ENCODE assay signal across 26 mouse cellular contexts in genomic region chr1:128031524-128031923, GRCm38 (mm10).
DNase-seq lines count a peak whose midpoint lies in the region; ATAC-seq and TF ChIP-seq lines count a peak whose summit lies in the region.
"Had no signal": no experiment of that assay in that cellular context is flagged by ENCODE, and none has a peak within 500 bp of the region (broad histone marks: within the 10 kb centered on the region; RNA-seq: fewer than 3 reads in every experiment).

No protein-coding gene starts in this region.

- no peaks in the 10 kb centered on the region for H3K27me3 ChIP-seq in forebrain, embryonic 15.5 days
- H3K27me3 ChIP-seq in forebrain, embryonic 10.5 days (ENCODE audit: poor library complexity, severe bottlenecking): no peaks in the 10 kb centered on the region
- no peaks in the 10 kb centered on the region for H3K27me3 ChIP-seq in thymus, adult 2 months (ENCODE audit: control insufficient read depth, insufficient read depth, low read length)
- H3K27me3 ChIP-seq: embryonic facial prominence, embryonic 12.5 days; embryonic facial prominence, embryonic 15.5 days; forebrain, embryonic 13.5 days; heart, embryonic 13.5 days had no signal

- no peaks in the 10 kb centered on the region for H3K36me3 ChIP-seq in forebrain, embryonic 15.5 days
- H3K36me3 ChIP-seq in forebrain, embryonic 10.5 days (replicated peaks): peaks cover 20% of the 10 kb centered on the region
- H3K36me3 ChIP-seq in thymus, adult 2 months (ENCODE audit: control insufficient read depth, insufficient read depth, low read length): no peaks in the 10 kb centered on the region
- H3K36me3 ChIP-seq: embryonic facial prominence, embryonic 12.5 days; embryonic facial prominence, embryonic 15.5 days had no signal

- TF ChIP-seq POLR2A in thymus, adult 2 months (IDR thresholded peaks at IDR 0.05; ENCODE audit: control insufficient read depth, extremely low read depth, insufficient read depth, low read length, poor library complexity): no peak

- 79% methylated on average over 2 of the region's 2 CpGs for WGBS in forebrain, embryonic 15.5 days
- 89% methylated on average over 2 of the region's 2 CpGs for WGBS in forebrain, embryonic 10.5 days
- 97% methylated on average over 2 of the region's 2 CpGs for WGBS in thymus, adult 2 months

- H3K4me3 ChIP-seq in forebrain, embryonic 15.5 days: no peak overlapping the region
- no peak overlapping the region for H3K4me3 ChIP-seq in forebrain, embryonic 10.5 days
- no peak overlapping the region for H3K4me3 ChIP-seq in thymus, adult 2 months (ENCODE audit: control insufficient read depth, insufficient read depth, low read length)
- H3K4me3 ChIP-seq: embryonic facial prominence, embryonic 12.5 days; embryonic facial prominence, embryonic 15.5 days; forebrain, embryonic 13.5 days; heart, adult 2 months; heart, embryonic 10.5 days; heart, embryonic 13.5 days had no signal

- no peak for DNase-seq in forebrain, embryonic 10.5 days (ENCODE audit: extremely low spot score, low spot score)
- DNase-seq in frontal cortex, adult 2 months (ENCODE audit: extremely low spot score in 1 of 2, low spot score in 1 of 2): peak; percentile 41 to 55
- DNase-seq in frontal cortex, postnatal 14 days (ENCODE audit: low spot score in 2 of 2): no peak
- peak; percentile 73 for DNase-seq in brain, adult 2 months (ENCODE audit: low read depth, low spot score)
- DNase-seq in telencephalon, adult 2 months (ENCODE audit: low read depth, low spot score): peak; percentile 81
- no peak for DNase-seq in thymus, adult 2 months
- DNase-seq: adrenal gland, adult 8-10 months; adrenal gland, postnatal 25 days; cerebellum, adult 18-20 months; cerebellum, adult 9-10 months; cerebellum, postnatal 14 days; gastrocnemius, postnatal 10 days; gastrocnemius, postnatal 36 days; heart, adult 2 months; heart, postnatal 14 days; heart, postnatal 4 days had no signal

- H3K9me3 ChIP-seq in forebrain, embryonic 15.5 days: no peaks in the 10 kb centered on the region
- no peaks in the 10 kb centered on the region for H3K9me3 ChIP-seq in forebrain, embryonic 10.5 days
- H3K9me3 ChIP-seq: embryonic facial prominence, embryonic 12.5 days; embryonic facial prominence, embryonic 15.5 days; forebrain, embryonic 13.5 days; heart, embryonic 10.5 days; heart, embryonic 13.5 days had no signal

- H3K4me1 ChIP-seq in forebrain, embryonic 15.5 days: no peaks in the 10 kb centered on the region
- H3K4me1 ChIP-seq in forebrain, embryonic 10.5 days: no peaks in the 10 kb centered on the region
- no peaks in the 10 kb centered on the region for H3K4me1 ChIP-seq in thymus, adult 2 months (replicated peaks; ENCODE audit: control insufficient read depth, insufficient read depth, low read length)
- H3K4me1 ChIP-seq: embryonic facial prominence, embryonic 12.5 days; embryonic facial prominence, embryonic 15.5 days; forebrain, embryonic 13.5 days; heart, embryonic 10.5 days; heart, embryonic 13.5 days had no signal

- H3K9ac ChIP-seq in forebrain, embryonic 15.5 days (replicated peaks): no peak overlapping the region
- H3K9ac ChIP-seq: embryonic facial prominence, embryonic 12.5 days; embryonic facial prominence, embryonic 15.5 days; forebrain, embryonic 13.5 days; heart, embryonic 13.5 days; hindbrain, embryonic 14.5 days had no signal

- no peak for TF ChIP-seq CTCF in thymus, adult 2 months (IDR thresholded peaks at IDR 0.05; ENCODE audit: borderline replicate concordance, control insufficient read depth, extremely low read depth, insufficient read depth, low read length, poor library complexity)

- no peak for ATAC-seq in forebrain, embryonic 15.5 days (replicated peaks)
- ATAC-seq: activated CD4-positive, CD25-positive, alpha-beta regulatory T cell, adult 4 months; forebrain, embryonic 13.5 days; hindbrain, postnatal 0 days; inflammation-experienced regulatory T-cells, adult 6 months had no signal

- no peak overlapping the region for H3K4me2 ChIP-seq in forebrain, embryonic 15.5 days (replicated peaks)
- H3K4me2 ChIP-seq: embryonic facial prominence, embryonic 12.5 days; embryonic facial prominence, embryonic 15.5 days; forebrain, embryonic 13.5 days; heart, embryonic 13.5 days; hindbrain, embryonic 14.5 days had no signal

- 0 out of 2 replicates have a peak overlapping the region, but pooled peaks have one; percentile 1 for H3K27ac ChIP-seq in forebrain, embryonic 15.5 days (replicated peaks)
- no peak overlapping the region for H3K27ac ChIP-seq in forebrain, embryonic 10.5 days
- H3K27ac ChIP-seq in thymus, adult 2 months (ENCODE audit: control insufficient read depth, insufficient read depth, low read length): no peak overlapping the region
- H3K27ac ChIP-seq: embryonic facial prominence, embryonic 12.5 days; embryonic facial prominence, embryonic 15.5 days; forebrain, embryonic 13.5 days; heart, adult 2 months; heart, embryonic 10.5 days; heart, embryonic 13.5 days; hindbrain, embryonic 14.5 days; hindbrain, postnatal 0 days had no signal

Comparison
In these comparisons a context has a peak if more than half of its experiments do, and no peak if none do; other contexts are left out.
1. DNase-seq: peak in frontal cortex, adult 2 months (2 of 2), brain, adult 2 months (single experiment) and telencephalon, adult 2 months (single experiment); none in forebrain, embryonic 10.5 days (single experiment), frontal cortex, postnatal 14 days (0 of 2) and thymus, adult 2 months (single experiment).